9 mouse cellular contexts compared by ENCODE assay signal in the genomic region with DNA sequence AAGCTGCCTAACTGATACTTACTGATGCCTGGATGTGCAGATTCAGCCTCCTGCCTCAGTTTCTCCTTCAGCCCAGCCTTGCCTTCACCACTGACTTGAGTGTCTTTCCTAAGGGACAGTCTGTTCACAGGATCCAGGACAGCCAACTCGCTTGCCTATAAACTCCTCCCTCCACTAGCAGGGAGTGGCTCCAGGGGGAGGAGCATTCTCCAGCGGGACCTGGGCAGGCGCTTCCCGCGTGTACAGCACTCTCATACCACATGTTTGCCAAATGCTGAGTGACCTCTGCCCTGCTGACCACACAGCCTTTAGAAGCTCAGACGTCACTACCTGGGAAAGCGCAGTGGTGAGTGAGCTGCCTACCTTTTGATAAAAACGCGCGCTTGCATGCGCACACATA. TPM values are rescaled to one million over a fixed set of nuclear protein-coding genes. Genes with fewer than 3 reads are reported as not detected.
DNase-seq lines count a peak whose midpoint lies in the region; ATAC-seq and TF ChIP-seq lines count a peak whose summit lies in the region.
"Had no signal": no experiment of that assay in that cellular context is flagged by ENCODE, and none has a peak within 500 bp of the region (broad histone marks: within the 10 kb centered on the region; RNA-seq: fewer than 3 reads in every experiment).

No protein-coding gene starts in this region.

- peak overlapping the region; percentile 74 for H3K27ac ChIP-seq in gastrocnemius, adult 2 months

- TF ChIP-seq CTCF in gastrocnemius, adult 2 months (IDR thresholded peaks at IDR 0.05) = no peak

- H3K4me3 ChIP-seq in gastrocnemius, adult 2 months = peak overlapping the region; percentile 56

- peak; percentile 15 to 21 for DNase-seq in urinary bladder, adult 18-20 months (ENCODE audit: low spot score in 2 of 2)
- no peak for DNase-seq in urinary bladder, postnatal 4 days (ENCODE audit: low spot score in 2 of 2)
- DNase-seq in gastrocnemius, adult 2 months = peak; percentile 79
- DNase-seq in large intestine, adult 2 months (ENCODE audit: low read depth, low spot score) = peak; percentile 63
- no peak for DNase-seq in spleen, adult 12 weeks (ENCODE audit: low spot score)
- no peak for DNase-seq in right cerebral cortex, postnatal 36 days (ENCODE audit: low spot score in 2 of 2)
- no peak for DNase-seq in right cerebral cortex, postnatal 10 days (ENCODE audit: low spot score in 2 of 2)

- 17% methylated on average over 11 of the region's 11 CpGs for WGBS in large intestine, adult 2 months

- intact Hi-C loops in gastrocnemius, adult 2 months (cut with DNase I) = no loop called here

- ATAC-seq in megakaryocyte-erythroid progenitor cell, adult 5-6 weeks (replicated peaks; ENCODE audit: low FRiP score, low TSS enrichment, poor library complexity, severe bottlenecking) = peak; percentile 72

RNA-seq across cellular contexts. Expression of gene Eno1, which starts 15.9 kb away (rescaled TPM):
- total RNA-seq in gastrocnemius, adult 2 months (2021) = 10 to 100 TPM; 68.1 to 92.0 TPM
- polyA plus RNA-seq in large intestine, adult 2 months (2012; rRNA removed) = 341 and 516 TPM in 2 replicates
- 203 and 216 TPM in 2 replicates for total RNA-seq in megakaryocyte-erythroid progenitor cell, adult 5-6 weeks (2014; fragmentation: Nextera tagmentation)
- 136 and 155 TPM in 2 replicates for total RNA-seq in megakaryocyte-erythroid progenitor cell, adult 5-6 weeks (2017)

RNA-seq across cellular contexts. Expression of gene Car6, which starts 19.5 kb away (rescaled TPM):
- total RNA-seq in gastrocnemius, adult 2 months (2021) = not detected
- not detected in 2 replicates for polyA plus RNA-seq in large intestine, adult 2 months (2012; rRNA removed)
- not detected in 2 replicates for total RNA-seq in megakaryocyte-erythroid progenitor cell, adult 5-6 weeks (2014; fragmentation: Nextera tagmentation)
- total RNA-seq in megakaryocyte-erythroid progenitor cell, adult 5-6 weeks (2017) = not detected in 2 replicates
- polyA plus RNA-seq: neural tube, embryonic 14.5 days had no signal

Comparison
In these comparisons a context has a peak if more than half of its experiments do, and no peak if none do; other contexts are left out.
1. DNase-seq: peak in urinary bladder, adult 18-20 months (2 of 2), gastrocnemius, adult 2 months (single experiment) and large intestine, adult 2 months (single experiment); none in urinary bladder, postnatal 4 days (0 of 2), spleen, adult 12 weeks (single experiment), right cerebral cortex, postnatal 36 days (0 of 2) and right cerebral cortex, postnatal 10 days (0 of 2).